Mouse (Mus musculus) heart, adult 11 months (tissue): ENCODE data around the gene D930048N14Rik.
"Not testable (repeated sequence)": the region's sequence is repeated elsewhere in the genome, so short reads cannot be mapped to it uniquely, and the experiment has no call there.

Experiments used
- DNase-seq: peaks from one replicate; pipeline ENCODE4 v3.0.0; 2022

The D930048N14Rik gene

DNA sequence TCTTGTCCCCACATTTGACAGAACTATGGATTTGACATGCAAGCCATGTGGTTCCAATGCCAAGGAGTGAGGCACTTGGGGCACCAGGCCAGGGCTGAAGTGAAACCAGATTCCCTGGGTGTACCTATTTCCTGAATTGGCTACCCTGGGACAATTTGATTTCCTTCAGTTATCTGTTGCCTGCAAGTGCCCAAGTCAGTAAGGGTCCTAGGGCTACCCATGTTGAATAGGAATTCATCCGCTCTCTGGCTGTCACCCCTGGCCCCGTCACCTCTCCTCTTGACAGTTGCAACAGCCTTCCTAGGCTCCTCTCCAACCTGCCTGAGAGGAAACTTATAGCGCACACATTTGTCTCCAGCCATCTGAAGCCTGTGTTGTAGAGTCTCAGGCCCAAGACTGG, 4.1 kb downstream of the D930048N14Rik start:
- no peak for DNase-seq

DNA sequence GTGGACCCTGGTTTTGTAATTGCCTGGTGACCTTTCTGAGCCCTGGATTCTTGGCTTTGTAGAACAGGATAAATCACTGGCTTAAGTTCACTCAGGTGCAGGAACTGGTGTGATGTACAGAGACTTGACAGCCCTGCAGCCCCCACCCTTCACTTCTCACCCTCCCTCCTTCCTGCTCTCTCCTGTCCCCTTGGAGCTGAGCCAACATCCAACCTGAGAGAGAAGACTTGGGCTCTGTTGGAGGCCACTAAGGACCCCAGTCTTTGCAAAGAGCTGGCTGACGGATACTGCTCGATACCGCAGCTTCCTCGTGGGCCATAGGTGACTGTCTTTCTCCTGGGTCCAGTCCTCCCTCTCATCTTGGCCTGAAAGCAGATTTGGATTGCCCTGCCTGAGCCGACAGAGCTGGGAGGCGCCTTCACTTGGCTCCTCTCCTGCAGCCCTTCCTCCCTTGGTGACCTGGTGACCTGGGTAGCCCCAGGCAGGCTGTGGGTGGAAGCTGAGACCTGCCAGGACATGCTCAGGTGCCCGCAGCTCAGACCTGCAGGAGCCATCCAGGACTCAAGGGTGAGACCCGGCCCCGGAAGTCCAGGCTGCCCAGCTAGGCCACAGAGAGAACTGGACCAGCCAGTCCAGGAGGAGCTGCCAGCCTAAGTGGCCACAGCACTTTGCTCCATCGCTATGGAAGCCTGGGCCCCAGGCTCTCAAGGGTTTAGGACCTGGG, 6.2 kb downstream of the D930048N14Rik start:
- peak; percentile 93 for DNase-seq

DNA sequence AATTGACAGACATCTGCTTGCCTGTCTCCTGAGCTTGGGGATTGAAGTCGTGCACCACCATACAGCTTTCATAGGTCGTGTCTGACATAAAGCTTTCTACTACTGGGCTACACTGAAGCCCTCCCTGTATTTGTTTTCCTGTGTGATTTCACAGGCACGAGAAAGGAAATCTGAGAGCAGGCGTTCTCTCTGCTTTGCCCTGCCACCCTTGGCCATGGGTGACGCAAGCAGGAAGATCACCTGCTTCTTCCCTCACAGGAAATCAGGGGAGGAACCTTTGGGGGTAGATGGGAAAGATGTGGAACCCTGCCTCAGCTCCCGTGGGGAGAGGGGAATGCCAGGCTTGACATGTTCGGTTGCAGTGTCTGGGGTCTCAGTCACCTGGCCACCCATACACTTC, 7.5 kb downstream of the D930048N14Rik start:
- no peak for DNase-seq

DNA sequence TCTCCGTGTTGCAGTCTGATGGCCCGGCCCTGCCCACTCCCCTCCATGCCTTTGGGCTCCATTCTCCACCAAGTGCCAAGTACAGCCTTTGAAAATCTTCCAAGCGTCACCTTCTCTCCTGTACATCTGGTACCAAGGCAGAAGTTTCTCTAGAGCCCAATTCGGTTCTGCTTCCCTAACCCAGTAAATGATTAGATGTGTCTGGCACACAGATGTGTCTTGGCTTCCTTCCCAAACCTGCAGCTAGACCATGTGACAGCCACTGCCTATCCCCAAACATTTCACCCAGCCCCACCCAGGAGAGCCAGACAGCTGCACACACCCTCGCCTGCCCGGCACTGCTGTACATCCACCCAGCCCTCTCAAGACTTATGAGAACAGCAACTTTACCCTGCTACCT, 8.0 kb downstream of the D930048N14Rik start:
- DNase-seq: peak; percentile 97

DNA sequence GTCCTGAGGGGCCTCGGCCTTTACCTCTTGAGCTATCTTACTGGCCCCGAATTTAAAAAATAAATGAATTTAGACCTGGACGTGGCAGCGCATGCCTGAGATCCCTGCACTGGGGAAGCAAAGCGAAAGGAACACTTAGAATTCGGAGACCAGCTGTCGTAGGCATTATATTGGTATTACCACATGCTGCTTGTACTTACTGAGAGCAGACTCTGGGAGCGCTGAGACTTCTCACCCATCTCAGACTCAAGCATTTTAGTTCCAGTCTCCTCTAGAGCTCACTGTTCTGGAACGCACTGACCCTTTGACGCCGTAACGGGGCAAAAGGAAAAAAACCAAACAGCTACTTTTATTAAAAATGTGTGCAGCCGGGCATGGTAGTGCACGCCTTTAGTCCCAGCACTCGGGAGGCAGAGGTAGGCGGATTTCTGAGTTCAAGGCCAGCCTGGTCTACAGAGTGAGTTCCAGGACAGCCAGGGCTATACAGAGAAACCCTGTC, 11.2 kb downstream of the D930048N14Rik start:
- no peak for DNase-seq

DNA sequence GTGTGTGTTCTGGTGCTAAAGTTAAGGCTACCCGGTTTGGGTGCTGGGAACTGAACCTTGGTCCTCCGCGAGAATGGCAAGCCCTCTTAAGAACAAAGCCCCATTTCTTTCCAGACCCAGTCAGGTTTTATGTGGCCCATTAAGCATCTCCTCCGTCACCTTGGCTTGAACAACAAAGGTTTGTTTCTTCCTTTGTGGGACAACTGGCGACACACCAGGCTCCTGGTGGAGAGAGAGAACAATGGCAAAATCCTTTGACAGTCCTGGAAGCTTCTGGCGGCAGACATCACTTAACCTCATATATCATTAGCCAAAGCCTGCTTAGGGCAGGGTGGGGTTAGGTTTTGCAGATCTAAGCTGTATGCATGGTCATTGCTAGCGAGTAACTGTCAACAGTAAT, 11.9 kb downstream of the D930048N14Rik start:
- peak; percentile 81 for DNase-seq

DNA sequence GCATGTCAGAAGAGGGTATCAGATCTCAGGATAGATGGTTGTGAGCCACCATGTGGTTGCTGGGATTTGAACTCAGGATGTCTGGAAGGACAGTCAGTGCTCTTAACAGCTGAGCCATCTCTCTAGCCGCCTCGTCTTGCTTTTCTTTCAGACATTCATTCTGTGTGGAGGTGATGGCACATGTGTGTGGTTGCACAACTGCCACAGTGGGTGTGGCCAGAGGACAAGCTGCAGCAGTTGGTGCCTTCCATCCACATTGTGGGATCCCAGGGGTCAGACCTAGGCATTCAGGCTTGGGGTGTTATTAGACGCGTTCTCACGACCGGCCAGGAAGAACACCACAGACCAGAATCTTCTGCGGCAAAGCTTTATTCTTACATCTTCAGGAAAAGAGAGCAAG, 14.0 kb downstream of the D930048N14Rik start:
- not testable (repeated sequence) for DNase-seq

DNA sequence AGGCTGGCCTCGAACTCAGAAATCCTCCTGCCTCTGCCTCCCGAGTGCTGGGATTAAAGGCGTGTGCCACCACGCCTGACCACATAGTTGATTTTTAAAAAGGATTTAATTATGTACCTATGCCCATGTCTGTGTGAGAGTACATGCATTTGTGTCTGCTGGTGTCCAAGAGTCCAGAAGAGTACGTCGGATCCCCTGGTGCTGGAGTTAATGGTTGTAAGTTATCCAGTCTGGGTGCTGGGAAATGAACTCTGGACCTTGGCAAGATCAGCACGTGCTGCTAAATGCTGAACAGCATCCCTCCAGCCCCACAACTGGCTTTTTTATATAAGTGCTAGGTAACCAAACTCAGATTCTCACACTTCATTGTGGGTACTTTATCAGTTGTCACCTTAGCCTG, 20.1 kb downstream of the D930048N14Rik start:
- DNase-seq: peak; percentile 68

DNA sequence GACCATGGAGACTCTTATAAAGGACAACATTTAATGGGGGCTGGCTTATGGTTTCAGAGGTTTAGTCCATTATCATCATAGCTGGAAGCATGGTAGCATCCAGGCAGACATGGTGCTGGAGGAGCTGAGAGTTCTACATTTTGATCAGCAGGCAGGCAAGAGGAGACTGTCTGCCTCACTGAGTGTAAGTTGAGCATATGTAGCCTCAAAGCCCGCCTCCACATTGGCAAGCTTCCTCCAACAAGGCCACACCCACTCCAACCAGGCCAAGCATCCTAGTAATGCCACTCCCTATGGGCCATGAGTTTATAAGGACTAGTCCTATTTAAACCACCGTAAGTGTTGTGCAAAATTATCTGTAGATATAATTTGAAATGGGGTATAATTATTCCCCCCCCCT, 20.6 kb downstream of the D930048N14Rik start:
- DNase-seq: peak; percentile 77

DNA sequence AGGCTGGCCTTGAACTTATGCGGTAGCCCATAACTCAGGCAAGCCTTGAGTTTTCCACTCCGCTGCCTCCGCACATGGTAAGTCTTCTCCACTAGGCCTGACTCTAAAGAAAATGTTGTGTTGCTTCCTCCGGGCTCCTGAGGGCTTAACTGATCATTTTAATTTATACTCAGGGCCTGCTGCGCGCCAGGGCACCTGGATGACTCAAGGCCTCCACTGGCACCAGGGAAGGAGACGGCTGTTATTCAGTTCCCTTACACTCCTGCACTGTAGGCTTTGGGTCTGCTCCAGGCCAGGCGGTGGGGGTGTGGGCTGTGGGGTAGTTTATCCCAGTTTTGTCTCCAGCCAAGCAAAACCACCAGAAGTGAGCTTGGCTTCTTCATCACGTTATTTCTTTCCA, 22.5 kb downstream of the D930048N14Rik start:
- DNase-seq: peak; percentile 85

DNA sequence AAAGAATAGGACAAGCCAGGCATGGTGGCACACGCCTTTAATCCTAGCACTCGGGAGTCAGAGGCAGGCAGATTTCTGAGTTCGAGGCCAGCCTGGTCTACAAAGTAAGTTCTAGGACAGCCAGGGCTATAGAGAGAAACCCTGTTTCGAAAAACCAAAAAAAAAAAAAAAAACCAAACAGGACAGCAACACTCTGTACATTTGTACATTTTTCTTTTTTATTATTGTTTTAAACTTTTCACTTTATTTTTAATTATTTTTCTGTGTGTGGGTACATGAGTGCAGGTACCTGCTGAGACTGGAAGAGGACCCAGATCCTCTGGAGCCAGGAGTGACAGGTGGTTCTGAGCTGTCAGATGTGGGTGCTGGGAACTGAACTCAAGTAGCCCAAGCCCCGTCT, 24.6 kb downstream of the D930048N14Rik start:
- DNase-seq: no peak

DNA sequence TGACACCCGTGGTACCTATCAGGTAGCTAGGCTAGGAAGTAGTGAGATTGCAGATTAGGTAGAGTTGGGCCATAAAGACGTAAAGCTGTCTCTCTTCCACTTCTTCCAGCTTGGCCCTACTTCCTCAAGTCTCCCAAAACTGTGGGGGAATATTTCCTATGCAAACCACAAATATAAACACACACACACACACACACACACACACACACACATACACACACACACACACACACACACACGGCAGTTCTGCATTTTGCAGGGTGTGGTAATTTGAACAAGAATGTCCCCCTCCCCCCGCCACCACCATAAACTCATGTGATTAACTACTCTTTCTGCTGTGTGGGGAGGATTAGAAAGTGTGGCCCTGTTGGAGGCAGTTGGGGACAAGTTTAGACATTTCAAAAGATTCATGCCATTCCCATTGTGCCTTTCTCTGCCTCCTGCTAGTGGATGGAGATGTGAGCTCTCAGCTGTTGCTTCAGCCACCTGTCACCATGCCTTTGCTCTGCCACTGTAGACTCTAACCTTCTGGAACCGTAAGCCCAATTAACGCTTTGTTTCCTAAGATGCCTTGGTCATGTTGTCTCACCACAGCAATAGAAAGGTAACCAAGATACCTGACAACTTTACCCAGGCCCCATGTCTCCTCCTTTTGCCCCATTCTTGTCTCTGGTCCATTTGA, 27.1 kb downstream of the D930048N14Rik start:
- DNase-seq: peak; percentile 88

DNA sequence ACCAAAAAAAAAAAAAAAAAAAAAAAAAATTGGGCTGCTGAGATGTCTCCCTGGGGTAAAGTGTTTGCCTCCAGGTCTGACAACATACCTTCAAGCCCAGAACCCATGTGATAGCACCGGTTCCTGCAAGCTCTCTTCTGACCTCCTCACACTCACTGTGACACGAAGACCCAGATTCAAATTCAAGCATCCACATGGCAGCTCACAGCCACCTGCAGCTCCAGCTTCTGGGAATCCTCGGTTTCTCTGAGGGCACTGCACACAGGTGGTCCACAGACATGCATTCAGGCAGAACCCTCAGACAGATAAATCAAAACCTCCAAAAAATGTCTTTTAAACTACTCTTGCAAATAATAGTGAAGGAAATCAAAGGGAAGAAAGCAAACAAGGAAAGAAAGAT, 28.7 kb downstream of the D930048N14Rik start:
- DNase-seq: peak; percentile 76

DNA sequence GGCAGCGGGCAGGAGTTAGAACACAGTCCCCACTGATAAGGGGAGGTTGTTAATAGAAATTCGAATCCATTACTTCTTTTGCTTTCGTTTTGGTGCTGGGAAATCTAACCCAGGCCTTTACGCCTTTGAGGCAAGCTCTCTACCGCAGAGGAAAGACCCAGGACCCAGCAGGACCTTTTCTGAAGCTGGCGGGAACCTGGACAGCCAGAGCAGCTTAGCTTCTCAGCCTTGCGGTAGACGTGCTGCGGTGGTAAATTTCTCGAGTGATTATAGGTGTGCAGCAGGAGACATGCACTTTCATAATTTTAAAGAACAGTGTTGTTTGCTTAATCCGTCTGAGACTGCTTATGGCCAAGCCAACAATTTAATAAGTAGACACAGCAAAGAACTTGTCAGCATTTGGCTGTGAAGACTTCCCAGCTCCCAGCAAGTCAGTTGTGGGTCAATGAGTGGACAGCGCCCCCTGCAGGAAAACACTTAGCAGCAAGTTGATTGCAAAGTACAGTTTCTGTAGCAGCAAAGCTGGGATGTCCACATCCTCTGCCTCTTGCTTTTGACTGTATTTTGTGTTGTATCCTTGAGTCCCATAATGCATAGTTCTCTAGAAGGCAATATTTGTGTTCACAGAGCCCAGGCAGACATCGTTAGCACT, 30.7 kb downstream of the D930048N14Rik start:
- peak; percentile 95 for DNase-seq

DNA sequence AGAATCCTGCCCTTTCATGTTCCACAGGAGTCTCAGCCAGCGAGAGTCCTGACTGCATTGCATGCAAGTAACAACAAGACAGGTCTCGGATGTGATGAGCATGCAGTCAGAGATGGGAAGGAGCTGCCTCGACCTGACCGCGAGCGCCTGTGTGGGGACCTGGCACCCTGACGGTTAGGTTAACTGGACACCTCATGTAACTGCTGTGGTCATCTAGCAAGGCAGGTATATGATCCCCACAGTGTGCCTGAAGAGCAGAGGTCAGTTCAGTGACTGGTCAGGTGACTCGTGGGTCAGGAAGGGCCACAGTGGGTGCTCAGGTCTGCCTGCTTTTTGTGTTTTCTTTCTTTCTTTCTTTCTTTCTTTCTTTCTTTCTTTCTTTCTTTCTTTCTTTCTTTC, 31.2 kb downstream of the D930048N14Rik start:
- peak; percentile 58 for DNase-seq

DNA sequence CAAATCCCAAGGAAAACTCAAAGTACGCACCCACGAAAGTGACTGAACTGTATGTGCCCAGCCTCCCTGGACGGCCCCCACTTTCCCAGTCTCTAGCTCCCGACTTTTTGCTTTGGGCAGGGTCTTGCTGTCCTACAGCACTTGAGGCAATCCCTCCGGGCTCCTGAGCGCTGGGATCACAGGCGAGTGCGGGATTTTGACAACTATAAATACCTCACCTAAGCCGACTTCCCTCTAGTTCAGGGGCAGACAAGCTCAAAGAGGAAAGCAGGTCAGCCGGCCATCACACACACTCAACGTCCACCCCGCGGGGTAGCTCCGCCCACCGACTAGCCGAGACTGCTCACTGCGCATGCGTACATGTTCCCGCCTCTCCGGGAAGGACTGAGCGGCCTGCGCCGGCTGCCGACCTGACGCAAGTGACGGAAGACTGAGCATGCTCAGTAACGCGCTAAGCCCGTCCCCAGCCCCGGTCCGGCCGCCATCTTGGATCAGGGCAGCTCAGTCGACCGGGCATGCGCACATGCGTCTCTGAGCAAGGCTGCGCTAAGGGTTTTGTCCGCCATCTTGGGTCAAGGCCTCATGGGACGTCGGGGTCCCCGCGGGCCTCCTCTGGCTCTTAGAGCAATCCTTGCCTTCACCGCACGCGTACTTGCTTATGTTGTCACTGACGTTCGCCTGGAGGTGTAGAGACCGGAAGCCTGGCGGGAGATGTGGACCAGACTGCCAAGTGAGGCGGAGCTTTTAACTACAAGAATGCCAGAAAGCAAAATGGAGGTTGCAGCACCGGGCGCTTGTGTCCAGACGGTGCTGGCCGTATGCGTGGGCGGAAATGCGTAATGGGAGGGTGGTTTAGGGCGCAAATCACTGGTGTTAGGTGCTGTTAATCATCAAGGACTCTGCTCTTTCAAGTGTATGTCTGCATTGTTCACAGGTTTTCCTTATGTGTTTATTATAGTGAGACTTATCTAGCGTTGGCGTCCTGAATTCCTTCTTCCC, 37.9 kb downstream of the D930048N14Rik start, which contains the start of gene 0610009B22Rik:
Gene 0610009B22Rik, minus strand, starts transcription at position 545 of the 999 bp plus-strand sequence.
- DNase-seq: peak; percentile 100

DNA sequence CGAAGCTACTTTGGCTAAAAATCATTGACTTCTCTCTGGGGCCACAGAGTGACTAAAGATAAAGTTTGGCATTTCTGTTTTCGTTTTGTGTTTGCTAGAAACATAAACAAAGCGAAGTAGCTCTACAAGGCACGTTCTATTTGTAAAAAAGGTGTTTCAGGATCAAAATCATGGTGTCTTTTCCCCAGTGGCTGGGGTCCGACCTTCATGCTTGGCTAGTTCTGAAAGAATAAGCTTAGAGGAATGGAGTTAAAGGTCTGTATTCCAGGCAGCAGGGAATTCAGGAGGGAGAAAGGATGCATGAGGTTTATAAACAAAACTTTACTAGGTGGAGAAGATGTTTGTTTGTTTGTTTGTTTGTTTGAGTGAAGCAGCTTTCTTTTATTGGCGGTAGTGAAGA, 38.6 kb downstream of the D930048N14Rik start:
- no peak for DNase-seq

DNA sequence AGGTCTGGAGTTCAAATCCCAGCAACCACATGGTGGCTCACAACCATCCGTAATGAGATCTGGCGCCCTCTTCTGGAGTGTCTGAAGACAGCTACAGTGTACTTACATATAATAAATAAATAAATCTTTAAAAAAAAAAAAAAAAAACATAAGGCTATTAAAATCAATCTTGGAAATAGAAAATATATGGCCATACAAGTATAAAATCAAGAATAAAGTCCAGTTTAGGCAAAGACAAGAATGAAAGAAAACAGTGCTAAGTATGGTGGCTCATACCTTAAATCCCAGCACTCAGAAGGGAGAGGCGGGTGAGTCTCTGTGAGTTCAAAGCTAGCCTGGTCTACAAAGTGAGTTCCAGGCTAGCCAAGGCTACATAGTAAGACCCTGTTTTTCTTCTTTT, 39.8 kb downstream of the D930048N14Rik start:
- not testable (repeated sequence) for DNase-seq

DNA sequence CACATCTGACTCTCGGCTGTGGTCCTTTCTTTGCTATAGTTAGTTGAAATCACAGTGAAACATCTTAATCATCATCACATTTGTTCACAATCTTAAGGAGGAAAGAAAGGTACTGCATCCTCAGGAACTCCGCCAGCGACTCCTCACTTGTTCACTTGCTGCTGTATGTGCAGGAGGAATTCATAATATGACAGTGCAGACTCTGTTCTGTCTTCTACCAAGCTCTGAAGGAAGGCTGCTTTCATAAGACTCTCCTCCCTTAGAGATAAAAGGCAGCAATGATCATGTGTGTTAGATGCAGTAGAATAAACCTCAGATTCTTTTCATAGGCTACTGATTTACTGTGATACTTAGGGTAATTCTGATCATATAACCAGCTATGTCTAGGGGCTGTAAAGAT, 44.2 kb downstream of the D930048N14Rik start:
- DNase-seq: peak; percentile 48

DNA sequence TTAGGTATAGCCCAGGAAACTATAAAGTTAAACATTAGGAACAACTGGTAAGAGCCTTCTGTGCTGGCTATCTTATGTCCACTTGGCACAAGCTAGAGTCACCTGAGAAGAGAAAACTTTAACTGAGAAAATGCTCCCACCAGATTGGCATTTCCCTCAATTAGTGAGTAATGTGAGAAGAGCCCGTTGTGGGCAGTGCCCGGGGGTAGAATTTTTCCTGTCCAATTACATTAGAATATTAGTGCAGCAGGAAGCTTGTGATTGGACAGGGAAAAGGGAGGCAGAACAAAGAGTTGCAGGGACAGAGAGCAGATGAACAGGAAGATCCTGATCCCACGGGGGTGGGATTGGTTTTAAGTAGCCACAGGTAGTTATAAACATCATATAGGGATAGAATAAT, 52.1 kb downstream of the D930048N14Rik start:
- peak; percentile 11 for DNase-seq

DNA sequence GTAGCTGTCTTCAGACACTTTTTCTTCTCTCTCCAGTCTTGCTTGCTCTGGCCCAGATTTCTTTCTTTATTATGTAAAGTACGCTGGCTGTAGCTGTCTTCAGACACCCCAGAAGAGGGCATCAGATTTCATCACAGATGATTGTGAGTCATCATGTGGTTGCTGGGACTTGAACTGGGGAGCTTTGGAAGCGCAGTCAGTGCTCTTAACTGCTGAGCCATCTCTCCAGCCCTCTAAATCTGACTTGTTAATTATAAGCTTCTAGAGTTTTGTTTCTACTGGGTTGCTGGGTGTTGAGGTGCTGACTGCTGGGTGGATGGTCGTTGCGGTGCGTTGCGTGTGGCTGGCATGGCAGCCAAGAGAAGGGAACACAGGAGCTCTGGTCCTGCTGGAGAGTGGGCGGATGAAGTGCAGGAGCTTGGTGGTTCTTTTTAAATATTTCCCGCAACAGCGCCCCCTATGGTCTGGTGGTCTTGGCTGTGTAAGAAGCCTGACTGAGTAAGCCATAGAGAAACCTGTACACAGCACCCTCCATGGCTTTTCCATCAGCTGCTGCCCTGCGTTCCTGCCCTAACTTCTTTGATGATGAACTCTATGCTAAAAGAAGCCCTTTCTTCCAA, 52.7 kb downstream of the D930048N14Rik start:
- peak; percentile 77 for DNase-seq

DNA sequence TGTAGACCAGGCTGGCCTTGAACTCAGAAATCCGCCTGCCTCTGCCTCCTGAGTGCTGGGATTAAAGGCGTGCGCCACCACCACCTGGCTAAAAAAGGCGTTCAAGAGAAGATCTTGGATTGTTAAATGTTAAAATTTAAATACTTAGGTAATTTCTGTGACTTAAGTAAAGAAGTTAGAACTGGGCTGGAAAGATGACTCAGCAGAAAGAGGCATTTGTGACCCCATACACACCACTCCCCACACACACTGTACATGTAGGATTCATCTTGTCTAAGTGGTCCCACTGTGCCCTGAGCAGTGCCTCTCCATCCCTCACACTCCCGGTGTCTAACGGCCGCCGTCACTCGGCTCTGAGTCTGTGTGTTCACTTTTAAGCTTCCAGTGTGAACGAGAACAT, 55.7 kb downstream of the D930048N14Rik start:
- peak; percentile 34 for DNase-seq
